Mouse (Mus musculus) hindbrain, embryonic 16.5 days (tissue): ENCODE results near the gene Krtap5-3. TPM values are rescaled to one million over a fixed set of nuclear protein-coding genes. Genes with fewer than 3 reads are reported as not detected.
"Not testable (repeated sequence)": the region's sequence is repeated elsewhere in the genome, so short reads cannot be mapped to it uniquely, and the experiment has no call there.

Experiments
- ATAC-seq: fragments of 200-750 bp; cut with Nextera tagmentation; 2 replicates; pipeline ENCODE4 v1.8.0; 2017; ENCODE audit warnings: moderate TSS enrichment, moderate library complexity
- H3K27ac ChIP-seq: fragments of 300-500 bp; sonication (generic); 2 replicates; pipeline ENCODE4 v1.5.1; 2014; ENCODE audit warnings: low read depth, mild to moderate bottlenecking, control low read depth, low read length, moderate library complexity
- H3K27me3 ChIP-seq: fragments of 300-500 bp; sonication (generic); replicated peaks from 2 replicates; pipeline ENCODE4 v1.6.1; 2014; ENCODE audit warnings: low read length; ENCODE audit not compliant: control insufficient read depth, insufficient read depth
- H3K36me3 ChIP-seq: fragments of 300-500 bp; sonication (generic); 2 replicates; pipeline ENCODE4 v1.6.1; 2014; ENCODE audit warnings: mild to moderate bottlenecking, low read length, moderate library complexity, mixed read lengths; ENCODE audit not compliant: control insufficient read depth, insufficient read depth
- H3K4me1 ChIP-seq: fragments of 300-500 bp; sonication (generic); 2 replicates; pipeline ENCODE4 v1.6.1; 2014; ENCODE audit warnings: low read depth, low read length; ENCODE audit not compliant: control insufficient read depth, insufficient read depth
- H3K4me2 ChIP-seq: fragments of 300-500 bp; sonication (generic); 2 replicates; pipeline ENCODE4 v1.6.1; 2014; ENCODE audit warnings: mild to moderate bottlenecking, low read length, control low read depth, moderate library complexity
- H3K4me3 ChIP-seq: fragments of 300-500 bp; sonication (generic); 2 replicates; pipeline ENCODE4 v1.5.1; 2014; ENCODE audit warnings: mild to moderate bottlenecking, low read length, control low read depth, moderate library complexity
- H3K9ac ChIP-seq: fragments of 300-500 bp; sonication (generic); 2 replicates; pipeline ENCODE4 v1.6.1; 2014; ENCODE audit warnings: low read depth, mild to moderate bottlenecking, control low read depth, low read length, moderate library complexity
- H3K9me3 ChIP-seq: fragments of 300-500 bp; sonication (generic); 2 replicates; pipeline ENCODE4 v1.6.1; 2014; ENCODE audit warnings: mild to moderate bottlenecking, low read length, moderate library complexity; ENCODE audit not compliant: control insufficient read depth
- WGBS: fragments of 180-500 bp; shearing (Covaris S2); extraction: QIAGEN DNeasy Blood & Tissue Kit; methylation state at CpG from one replicate; pipeline ENCODE4 v1.1.7; 2014; 5-methylcytosine and 5-hydroxymethylcytosine counted together
- polyA plus RNA-seq: library from polyadenylated mRNA; unstranded; fragments of >200 nt; fragmentation: Nextera tagmentation; extraction: Ambion mirVana; gene quantifications from 2 replicates; pipeline ENCODE4 v1.2.1, GENCODE M21; 2015

Krtap5-3 gene
- polyA plus RNA-seq, 1 experiment from 2014 or later, result not detected

GRCm38 (mm10) chr7:142188156-142188555 lies 13.0 kb upstream of the Krtap5-3 start:
- Histone ChIP-seq H3K9ac (no peak overlapping the region), H3K4me1 (no peaks in the 10 kb centered on the region), H3K27ac (no peak overlapping the region), H3K9me3 (no peaks in the 10 kb centered on the region), H3K27me3 (no peaks in the 10 kb centered on the region), H3K36me3 (no peaks in the 10 kb centered on the region), H3K4me2 (no peak overlapping the region), H3K4me3 (no peak overlapping the region)
- no peak for ATAC-seq
- 47% methylated on average over 2 of the region's 2 CpGs for WGBS

GRCm38 (mm10) chr7:142190289-142190688 lies 10.9 kb upstream of the Krtap5-3 start, which contains the start of gene Gm10153:
Gene Gm10153 (minus strand): TSS chr7:142190389.
- H3K4me2 ChIP-seq, result no peak within 1 kb of the TSS
- no peaks in the 10 kb centered on the region for H3K36me3 ChIP-seq
- ATAC-seq, result no peak
- H3K9ac ChIP-seq, result no peak within 1 kb of the TSS
- no peaks in the 10 kb centered on the region for H3K4me1 ChIP-seq
- WGBS, result 61% methylated on average over 2 of the region's 2 CpGs
- no peaks in the 10 kb centered on the region for H3K9me3 ChIP-seq
- H3K27ac ChIP-seq, result no peak within 1 kb of the TSS
- H3K4me3 ChIP-seq, result no peak within 1 kb of the TSS
- no peaks in the 10 kb centered on the region for H3K27me3 ChIP-seq

- Histone ChIP-seq H3K4me1 (no peaks in the 10 kb centered on the region), H3K4me2 (no peak overlapping the region), H3K4me3 (no peak overlapping the region), H3K27me3 (no peaks in the 10 kb centered on the region), H3K27ac (no peak overlapping the region), H3K9ac (no peak overlapping the region), H3K36me3 (no peaks in the 10 kb centered on the region), H3K9me3 (no peaks in the 10 kb centered on the region)
- WGBS, result 77% methylated on average over 2 of the region's 2 CpGs
- no peak for ATAC-seq
Observed at GRCm38 (mm10) chr7:142198748-142199147, 2.4 kb upstream of the Krtap5-3 start.

DNA sequence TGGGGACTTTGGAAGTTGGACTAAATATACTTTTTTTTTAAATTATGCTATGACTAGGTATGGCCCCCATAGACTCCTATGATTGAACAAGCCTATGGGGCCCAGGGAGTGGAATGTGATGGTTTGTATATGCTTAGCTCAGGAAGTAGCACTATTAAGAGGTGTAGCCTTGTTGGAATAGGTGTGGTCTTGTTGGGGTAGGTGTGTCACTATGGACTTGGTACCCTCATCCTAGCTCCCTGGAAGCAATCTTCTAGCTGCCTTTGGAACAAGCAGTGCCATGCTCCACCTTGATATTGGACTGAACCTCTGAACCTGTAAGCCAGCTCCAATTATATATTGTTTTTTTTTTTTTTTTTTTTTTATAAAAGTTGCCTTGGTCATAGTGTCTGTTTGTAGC lies 4.3 kb downstream of the Krtap5-3 start:
- Histone ChIP-seq H3K4me3 (no peak overlapping the region), H3K27me3 (no peaks in the 10 kb centered on the region), H3K36me3 (no peaks in the 10 kb centered on the region), H3K9me3 (no peaks in the 10 kb centered on the region), H3K4me2 (no peak overlapping the region), H3K4me1 (no peaks in the 10 kb centered on the region), H3K9ac (no peak overlapping the region), H3K27ac (no peak overlapping the region)
- no peak for ATAC-seq

GRCm38 (mm10) chr7:142206891-142207290 lies 5.7 kb downstream of the Krtap5-3 start:
- not testable (repeated sequence) for H3K4me2 ChIP-seq, H3K27me3 ChIP-seq, H3K36me3 ChIP-seq, ATAC-seq, H3K9me3 ChIP-seq, H3K9ac ChIP-seq, H3K4me3 ChIP-seq, H3K27ac ChIP-seq, H3K4me1 ChIP-seq
- 75% methylated on average over 5 of the region's 5 CpGs for WGBS

DNA sequence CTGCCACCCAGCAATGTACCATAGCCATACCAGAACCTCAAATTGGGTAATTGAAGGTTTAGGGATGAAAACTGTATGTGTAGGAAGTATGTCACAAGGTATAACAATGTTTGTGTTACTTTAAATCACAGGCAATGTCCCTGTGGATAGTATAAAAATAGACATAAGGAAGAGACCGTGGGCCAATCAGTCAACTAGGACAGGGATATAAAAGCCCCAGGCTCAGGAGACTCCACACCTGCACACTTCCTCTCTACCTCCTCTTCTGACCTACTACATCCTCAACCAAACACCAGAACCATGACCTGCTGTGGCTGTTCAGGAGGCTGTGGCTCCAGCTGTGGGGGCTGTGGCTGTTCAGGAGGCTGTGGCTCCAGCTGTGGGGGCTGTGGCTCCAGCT lies 10.4 kb downstream of the Krtap5-3 start, which contains the start of gene Gm7579:
Gene Gm7579 (plus strand): TSS at position 301 of the 400 bp plus-strand sequence.
- H3K4me3 ChIP-seq, result no peak within 1 kb of the TSS
- H3K4me1 ChIP-seq, result no peaks in the 10 kb centered on the region
- H3K36me3 ChIP-seq, result no peaks in the 10 kb centered on the region
- H3K9ac ChIP-seq, result no peak within 1 kb of the TSS
- H3K9me3 ChIP-seq, result no peaks in the 10 kb centered on the region
- 75% methylated on average over 1 of the region's 1 CpGs for WGBS
- H3K27me3 ChIP-seq, result no peaks in the 10 kb centered on the region
- H3K4me2 ChIP-seq, result no peak within 1 kb of the TSS
- no peak within 1 kb of the TSS for H3K27ac ChIP-seq
- no peak for ATAC-seq

- H3K27ac ChIP-seq, H3K9ac ChIP-seq, H3K9me3 ChIP-seq, H3K4me3 ChIP-seq, H3K27me3 ChIP-seq, ATAC-seq, H3K4me1 ChIP-seq, H3K4me2 ChIP-seq, H3K36me3 ChIP-seq: not testable (repeated sequence)
- WGBS, result 60% methylated on average over 1 of the region's 1 CpGs
Observed at GRCm38 (mm10) chr7:142212136-142212535, 11.0 kb downstream of the Krtap5-3 start.

DNA sequence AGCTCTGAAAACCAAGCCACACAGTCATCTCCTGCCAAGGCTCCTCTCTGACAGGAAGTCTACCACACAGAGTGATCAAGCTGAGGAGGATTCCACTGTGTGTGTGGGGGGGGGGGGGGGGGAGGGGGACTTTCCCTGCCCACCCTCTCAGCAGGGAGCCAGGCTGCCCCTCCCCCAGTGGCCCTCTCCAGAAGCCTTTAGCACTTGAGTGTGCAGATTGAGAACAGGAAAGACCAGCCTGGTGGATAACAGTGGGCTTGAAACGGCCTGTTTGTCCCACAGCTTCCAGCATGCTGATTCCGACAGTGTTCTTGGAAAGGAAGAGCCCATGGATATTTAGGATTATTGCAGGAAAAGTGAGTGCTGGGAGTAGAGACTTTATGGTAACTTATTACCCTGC lies 23.4 kb downstream of the Krtap5-3 start:
- H3K4me2 ChIP-seq, result no peak overlapping the region
- no peaks in the 10 kb centered on the region for H3K27me3 ChIP-seq
- H3K9ac ChIP-seq, result no peak overlapping the region
- ATAC-seq, result no peak
- 48% methylated on average over 2 of the region's 2 CpGs for WGBS
- H3K36me3 ChIP-seq, result no peaks in the 10 kb centered on the region
- no peak overlapping the region for H3K4me3 ChIP-seq
- no peaks in the 10 kb centered on the region for H3K4me1 ChIP-seq
- no peak overlapping the region for H3K27ac ChIP-seq
- no peaks in the 10 kb centered on the region for H3K9me3 ChIP-seq

DNA sequence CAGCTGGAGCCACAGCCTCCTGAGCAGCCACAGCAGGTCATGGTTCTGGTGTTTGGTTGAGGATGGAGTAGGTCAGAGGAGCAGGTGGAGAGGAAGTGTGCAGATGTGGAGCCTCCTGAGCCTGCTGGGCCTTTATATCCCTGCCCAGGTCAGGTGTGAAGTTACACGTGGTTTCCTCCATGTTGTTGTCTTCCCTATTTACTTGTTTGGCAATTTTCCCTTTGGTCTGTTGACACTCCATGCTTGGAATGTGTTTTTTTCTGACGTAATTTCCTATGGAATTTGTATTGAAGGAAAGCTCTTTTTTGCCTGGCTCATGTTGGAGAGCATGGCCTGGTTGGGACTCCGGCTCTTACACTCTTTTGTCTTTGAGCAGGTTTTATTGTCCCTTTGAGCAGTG lies 28.7 kb downstream of the Krtap5-3 start, which contains the start of gene Krtap5-5:
Gene Krtap5-5 (minus strand): TSS at position 101 of the 400 bp plus-strand sequence.
- not testable (repeated sequence) for H3K4me3 ChIP-seq, H3K36me3 ChIP-seq, H3K4me2 ChIP-seq, H3K27me3 ChIP-seq, H3K9me3 ChIP-seq, ATAC-seq, H3K27ac ChIP-seq, H3K4me1 ChIP-seq, H3K9ac ChIP-seq
- WGBS, result 57% methylated on average over 3 of the region's 3 CpGs

GRCm38 (mm10) chr7:142231540-142231939 lies 30.4 kb downstream of the Krtap5-3 start:
- 22% methylated on average over 1 of the region's 1 CpGs for WGBS
- Histone ChIP-seq H3K4me1 (no peaks in the 10 kb centered on the region), H3K9me3 (0 out of 2 replicates have a peak, but pooled peaks cover 6% of the 10 kb centered on the region), H3K9ac (no peak overlapping the region), H3K27me3 (no peaks in the 10 kb centered on the region), H3K4me2 (no peak overlapping the region), H3K4me3 (no peak overlapping the region), H3K36me3 (no peaks in the 10 kb centered on the region), H3K27ac (no peak overlapping the region)
- ATAC-seq, result no peak
